Mouse (Mus musculus) hindbrain, embryonic 10.5 days (tissue): ENCODE measurements around the gene Poc1a. TPM values are rescaled to one million over a fixed set of nuclear protein-coding genes. Genes with fewer than 3 reads are reported as not detected.

Experiments
- DNase-seq: peaks from one replicate; pipeline ENCODE4 v3.0.0-alpha.2; 2017; ENCODE audit warnings: low spot score
- H3K27ac ChIP-seq: fragments of 300-500 bp; sonication (generic); 2 replicates; pipeline ENCODE4 v1.5.1; 2016; ENCODE audit warnings: mild to moderate bottlenecking, moderate library complexity
- H3K27me3 ChIP-seq: fragments of 300-500 bp; sonication (generic); 2 replicates; pipeline ENCODE4 v1.6.1; 2016; ENCODE audit warnings: mild to moderate bottlenecking; ENCODE audit not compliant: poor library complexity, insufficient read depth, severe bottlenecking
- H3K36me3 ChIP-seq: fragments of 300-500 bp; sonication (generic); 2 replicates; pipeline ENCODE4 v1.6.1; 2016; ENCODE audit warnings: mild to moderate bottlenecking, moderate library complexity
- H3K4me1 ChIP-seq: fragments of 300-500 bp; sonication (generic); replicated peaks from 2 replicates; pipeline ENCODE4 v1.6.1; 2016; ENCODE audit warnings: mild to moderate bottlenecking
- H3K4me3 ChIP-seq: fragments of 300-500 bp; sonication (generic); 2 replicates; pipeline ENCODE4 v1.5.1; 2016; ENCODE audit warnings: mild to moderate bottlenecking, moderate library complexity
- H3K9me3 ChIP-seq: fragments of 300-500 bp; sonication (generic); 2 replicates; pipeline ENCODE4 v1.6.1; 2016; ENCODE audit warnings: mild to moderate bottlenecking, moderate library complexity
- WGBS: fragments of 180-500 bp; shearing (Covaris S2); methylation state at CpG from one replicate; pipeline ENCODE4 v1.1.7; 2016; 5-methylcytosine and 5-hydroxymethylcytosine counted together
- polyA plus RNA-seq: library from polyadenylated mRNA; unstranded; fragments of >200 nt; fragmentation: Nextera tagmentation; extraction: Ambion mirVana; gene quantifications from 2 replicates; pipeline ENCODE4 v1.2.1, GENCODE M21; 2016

Poc1a gene
- polyA plus RNA-seq, 1 experiment from 2014 or later, result 36.7 TPM

DNA sequence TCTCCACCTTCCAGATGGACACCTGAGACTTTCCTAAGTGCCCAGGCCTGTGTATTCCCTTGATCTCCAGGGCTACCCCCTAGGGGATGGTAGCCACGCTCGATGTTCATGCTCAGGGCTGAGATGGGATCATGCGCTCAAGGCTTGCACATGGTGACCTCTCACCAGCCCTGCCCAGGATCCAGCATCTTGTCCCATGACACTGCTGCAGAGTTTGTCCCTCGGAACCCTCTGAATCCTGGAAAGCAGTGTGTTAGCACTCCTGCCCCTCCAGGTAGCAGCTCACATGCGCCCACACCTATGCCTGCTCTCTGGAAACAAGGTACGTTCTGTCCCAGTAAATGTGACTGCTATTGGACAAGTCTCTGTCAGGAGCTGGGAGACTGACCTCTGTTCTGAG lies 73.9 kb downstream of the Poc1a start:
- peak overlapping the region; percentile 79 for H3K27ac ChIP-seq
- 81% methylated on average over 6 of the region's 6 CpGs for WGBS
- no peak for DNase-seq

GRCm38 (mm10) chr9:106355217-106355974 lies 74.5 kb downstream of the Poc1a start:
- no peak for DNase-seq
- 62% methylated on average over 10 of the region's 10 CpGs for WGBS
- peak overlapping the region; percentile 79 for H3K27ac ChIP-seq
- peaks cover 69% of the 10 kb centered on the region for H3K4me1 ChIP-seq
- no peak overlapping the region for H3K4me3 ChIP-seq
- peaks cover 4% of the 10 kb centered on the region for H3K36me3 ChIP-seq
- no peaks in the 10 kb centered on the region for H3K9me3 ChIP-seq
- no peaks in the 10 kb centered on the region for H3K27me3 ChIP-seq

More for the DNA sequence above, 73.9 kb downstream of the Poc1a start:
- H3K4me1 ChIP-seq, result peaks cover 70% of the 10 kb centered on the region
- H3K27me3 ChIP-seq, result no peaks in the 10 kb centered on the region
- no peak overlapping the region for H3K4me3 ChIP-seq
- no peaks in the 10 kb centered on the region for H3K9me3 ChIP-seq
- H3K36me3 ChIP-seq, result peaks cover 4% of the 10 kb centered on the region

GRCm38 (mm10) chr9:106355975-106356286 lies 75.1 kb downstream of the Poc1a start:
- Histone ChIP-seq H3K27me3 (no peaks in the 10 kb centered on the region), H3K4me3 (no peak overlapping the region), H3K27ac (peak overlapping the region; percentile 79), H3K36me3 (peaks cover 4% of the 10 kb centered on the region), H3K4me1 (peaks cover 66% of the 10 kb centered on the region), H3K9me3 (no peaks in the 10 kb centered on the region)
- no peak for DNase-seq

GRCm38 (mm10) chr9:106356323-106356844 lies 75.5 kb downstream of the Poc1a start:
- DNase-seq, result peak; percentile 80
- Histone ChIP-seq H3K4me3 (no peak overlapping the region), H3K9me3 (no peaks in the 10 kb centered on the region), H3K4me1 (peaks cover 63% of the 10 kb centered on the region), H3K36me3 (peaks cover under 1% of the 10 kb centered on the region), H3K27ac (peak overlapping the region; percentile 79), H3K27me3 (no peaks in the 10 kb centered on the region)
- whole genome bisulfite sequencing, result 68% methylated on average over 10 of the region's 10 CpGs

DNA sequence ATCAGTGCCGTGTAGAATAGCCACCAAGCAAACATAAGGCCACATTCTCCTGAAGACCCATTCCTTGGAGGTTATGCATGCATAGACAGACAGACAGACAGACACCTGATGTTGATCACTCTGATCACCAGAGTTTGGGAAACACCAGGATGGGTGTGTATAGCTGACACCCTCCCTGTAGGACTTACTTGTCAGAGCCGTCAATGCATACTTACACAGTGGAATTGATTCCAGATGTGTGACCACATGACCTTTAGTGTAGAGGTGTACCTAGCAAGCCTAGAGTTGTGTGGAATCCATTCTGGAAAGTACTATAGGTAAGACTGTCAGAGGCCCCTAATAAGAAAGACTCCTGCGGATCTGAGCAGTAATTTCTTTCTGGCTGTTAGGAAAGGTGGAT lies 76.3 kb downstream of the Poc1a start:
- 70% methylated on average over 3 of the region's 3 CpGs for WGBS
- H3K4me3 ChIP-seq, result no peak overlapping the region
- H3K27ac ChIP-seq, result peak overlapping the region; percentile 79
- H3K36me3 ChIP-seq, result no peaks in the 10 kb centered on the region
- H3K9me3 ChIP-seq, result no peaks in the 10 kb centered on the region
- H3K4me1 ChIP-seq, result peaks cover 56% of the 10 kb centered on the region
- H3K27me3 ChIP-seq, result no peaks in the 10 kb centered on the region
- DNase-seq, result no peak

DNA sequence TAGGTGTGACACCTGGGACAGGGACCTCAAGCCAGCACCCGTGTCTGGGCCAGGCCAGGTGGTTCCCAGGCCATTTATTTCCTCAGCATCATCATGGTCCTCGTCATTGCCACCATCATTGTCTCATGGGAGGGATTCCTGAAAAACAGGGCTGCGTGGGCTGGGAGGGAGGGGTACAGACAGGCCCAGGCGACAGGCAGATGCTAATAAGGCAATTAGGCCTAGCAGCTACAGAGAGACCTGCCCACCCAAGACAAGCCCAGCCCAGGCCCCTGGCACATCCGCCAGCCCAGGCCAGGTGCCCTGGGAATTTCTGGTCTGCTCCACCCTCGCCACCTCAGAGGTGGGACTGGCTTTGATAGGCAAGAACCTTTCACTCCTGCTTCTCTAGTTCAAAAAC lies 78.4 kb downstream of the Poc1a start:
- peaks cover 37% of the 10 kb centered on the region for H3K4me1 ChIP-seq

GRCm38 (mm10) chr9:106361140-106361539 lies 80.3 kb downstream of the Poc1a start:
- no peak overlapping the region for H3K27ac ChIP-seq

More for the DNA sequence above, 78.4 kb downstream of the Poc1a start:
- H3K27me3 ChIP-seq, result no peaks in the 10 kb centered on the region
- DNase-seq, result no peak
- H3K9me3 ChIP-seq, result no peaks in the 10 kb centered on the region
- 70% methylated on average over 6 of the region's 6 CpGs for WGBS
- H3K36me3 ChIP-seq, result no peaks in the 10 kb centered on the region
- H3K4me3 ChIP-seq, result no peak overlapping the region
- peak overlapping the region; percentile 46; the same call in 1 of the 2 replicates for H3K27ac ChIP-seq

DNA sequence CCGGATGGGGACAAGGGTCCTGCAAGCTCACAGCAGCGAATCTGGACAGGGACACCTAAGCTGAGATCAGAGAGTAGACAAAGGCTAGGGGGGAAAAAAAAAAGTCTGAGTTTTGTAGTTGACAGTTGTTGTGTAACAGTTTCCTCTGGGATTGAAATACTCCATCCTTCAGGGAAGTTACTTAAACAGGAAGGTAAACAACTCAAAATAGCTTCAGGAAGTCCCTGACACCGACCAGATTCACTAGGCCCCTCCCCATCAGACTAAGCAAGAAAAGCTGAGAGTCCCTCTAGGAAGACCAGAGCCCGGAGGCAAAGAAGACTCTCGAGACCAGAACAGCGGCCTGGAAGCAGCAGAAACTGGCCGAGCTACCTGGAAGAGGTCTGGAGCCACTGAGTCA lies 84.5 kb downstream of the Poc1a start:
- no peak for DNase-seq
- Histone ChIP-seq H3K27me3 (peaks cover 17% of the 10 kb centered on the region), H3K27ac (no peak overlapping the region), H3K9me3 (no peaks in the 10 kb centered on the region), H3K36me3 (no peaks in the 10 kb centered on the region), H3K4me3 (no peak overlapping the region), H3K4me1 (peaks cover 51% of the 10 kb centered on the region)
- 79% methylated on average over 7 of the region's 7 CpGs for WGBS

More at GRCm38 (mm10) chr9:106361140-106361539, 80.3 kb downstream of the Poc1a start:
- no peaks in the 10 kb centered on the region for H3K9me3 ChIP-seq
- H3K27me3 ChIP-seq, result peaks cover 8% of the 10 kb centered on the region
- no peak overlapping the region for H3K4me3 ChIP-seq
- H3K4me1 ChIP-seq, result peaks cover 28% of the 10 kb centered on the region
- DNase-seq, result no peak
- WGBS, result 89% methylated on average over 6 of the region's 6 CpGs
- no peaks in the 10 kb centered on the region for H3K36me3 ChIP-seq

DNA sequence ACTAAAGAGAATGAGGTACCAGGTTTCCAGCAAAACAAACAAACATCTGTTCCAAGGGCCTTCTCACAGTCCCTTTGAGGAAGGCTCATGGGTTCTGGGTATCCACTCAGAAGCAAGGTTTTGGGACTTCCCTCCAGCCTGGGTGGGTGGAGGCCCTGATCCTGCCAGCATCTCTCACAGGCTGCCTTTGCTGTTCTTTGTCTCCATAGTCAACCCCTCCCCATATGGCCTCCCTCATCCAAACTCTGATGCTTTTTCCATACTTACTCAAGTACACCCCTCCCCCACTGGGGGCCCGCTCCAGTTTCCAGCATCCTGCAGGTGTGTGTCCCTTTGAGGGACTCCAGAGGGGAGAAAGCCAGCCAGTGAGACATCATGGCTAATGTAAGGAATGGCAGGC lies 85.3 kb downstream of the Poc1a start:
- Histone ChIP-seq H3K4me1 (peaks cover 60% of the 10 kb centered on the region), H3K27me3 (peaks cover 17% of the 10 kb centered on the region), H3K27ac (peak overlapping the region; percentile 29; the same call in 1 of the 2 replicates), H3K9me3 (no peaks in the 10 kb centered on the region), H3K4me3 (0 out of 2 replicates have a peak overlapping the region, but pooled peaks have one; percentile 90), H3K36me3 (peaks cover 8% of the 10 kb centered on the region)
- 30% methylated on average over 1 of the region's 1 CpGs for WGBS
- no peak for DNase-seq

- Histone ChIP-seq H3K4me3 (peak overlapping the region; percentile 90), H3K9me3 (no peaks in the 10 kb centered on the region), H3K36me3 (peaks cover 16% of the 10 kb centered on the region), H3K4me1 (peaks cover 68% of the 10 kb centered on the region), H3K27me3 (peaks cover 17% of the 10 kb centered on the region), H3K27ac (peak overlapping the region; percentile 97)
- 22% methylated on average over 5 of the region's 5 CpGs for WGBS
- DNase-seq, result no peak
Measured at GRCm38 (mm10) chr9:106367001-106367400, 86.1 kb downstream of the Poc1a start.

DNA sequence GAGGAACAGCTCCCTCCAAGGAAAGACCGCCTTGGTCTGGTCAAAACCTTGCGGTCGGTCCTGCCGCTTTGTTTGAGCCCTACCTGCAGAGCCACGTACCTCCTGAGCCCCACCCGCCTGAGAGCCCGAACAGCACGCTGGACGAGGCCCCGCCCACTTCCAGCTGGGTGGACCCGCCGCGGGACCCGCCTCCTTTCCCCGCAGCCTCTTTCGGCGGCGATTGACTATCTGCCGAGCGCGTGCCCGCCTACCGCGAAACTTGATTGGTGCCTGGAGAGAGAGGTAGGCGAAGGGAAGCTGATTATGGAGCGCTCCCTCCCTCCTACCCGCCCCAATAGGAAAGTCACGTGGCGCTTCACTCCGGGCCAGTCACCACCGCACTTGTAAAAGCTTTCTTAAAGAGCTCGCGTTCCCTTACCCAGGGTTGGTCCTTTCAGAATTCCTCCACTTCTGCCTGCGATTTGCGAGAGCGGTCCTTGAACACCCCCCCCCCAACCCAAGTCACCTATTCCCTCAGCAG lies 86.8 kb downstream of the Poc1a start:
- peak; percentile 99 for DNase-seq
- Histone ChIP-seq H3K27me3 (peaks cover 17% of the 10 kb centered on the region), H3K36me3 (peaks cover 22% of the 10 kb centered on the region), H3K9me3 (no peaks in the 10 kb centered on the region), H3K4me1 (peaks cover 75% of the 10 kb centered on the region), H3K27ac (peak overlapping the region; percentile 97), H3K4me3 (peak overlapping the region; percentile 90)
- under 1% methylated on average over 36 of the region's 36 CpGs for WGBS

GRCm38 (mm10) chr9:106368112-106368717 lies 87.4 kb downstream of the Poc1a start, which contains the start of gene Dusp7:
Dusp7 (plus strand) TSS chr9:106368632.
- Histone ChIP-seq H3K4me3 (peak within 1 kb of the TSS; percentile 90), H3K9me3 (no peaks in the 10 kb centered on the region), H3K4me1 (peaks cover 77% of the 10 kb centered on the region), H3K36me3 (peaks cover 28% of the 10 kb centered on the region), H3K27me3 (peaks cover 17% of the 10 kb centered on the region), H3K27ac (peak within 1 kb of the TSS; percentile 97)
- DNase-seq, result peak; percentile 79
- under 1% methylated on average over 57 of the region's 57 CpGs for WGBS
